Mouse (Mus musculus) activated CD4-positive, CD25-positive, alpha-beta regulatory T cell (primary cell): ENCODE data around the gene Olfr172. TPM values are rescaled to one million over a fixed set of nuclear protein-coding genes. Genes with fewer than 3 reads are reported as not detected.

Experiments used
- polyA plus RNA-seq, 2 experiments: library from polyadenylated mRNA; unstranded; fragments of 100-300 nt; shearing (Covaris generic); gene quantifications; one replicate each; pipeline ENCODE4 v1.2.1; 2017

Gene Olfr172
- polyA plus RNA-seq = not detected

GRCm38 (mm10) chr16:58763076-58763475 lies at the start of gene Olfr172:
Gene Olfr172 (minus strand): TSS chr16:58763176.

GRCm38 (mm10) chr16:58800168-58800567 lies 37.2 kb upstream of the Olfr172 start, which contains the start of gene Olfr173:
Gene Olfr173 (minus strand): TSS chr16:58800268.

GRCm38 (mm10) chr16:58727477-58728131 lies 35.4 kb downstream of the Olfr172 start, which contains the start of gene Cldnd1:
Gene Cldnd1 (plus strand): TSS chr16:58727910.

GRCm38 (mm10) chr16:58718666-58719120 lies 44.3 kb downstream of the Olfr172 start, which contains the start of gene Gpr15:
Gene Gpr15 (minus strand): TSS chr16:58719070.

Other genes starting within 250 kb of the Olfr172 start
- gene St3gal6, start 238.9 kb downstream of the Olfr172 start, polyA plus RNA-seq = 10 to 100 TPM in 1 of 2 experiments, 1 to 10 TPM in 1; 6.2 to 16.9 TPM
- not detected for gene Gm813, start 146.2 kb downstream of the Olfr172 start, polyA plus RNA-seq
- gene E330017A01Rik, start 124.4 kb downstream of the Olfr172 start, polyA plus RNA-seq = under 1 TPM; 0.19 to 0.26 TPM
- gene Cpox, start 92.9 kb downstream of the Olfr172 start, polyA plus RNA-seq = 10 to 100 TPM; 29.6 to 87.6 TPM
- 10 to 100 TPM in 1 of 2 experiments, 1 to 10 TPM in 1; 4.4 to 47.8 TPM for gene Gpr15, start 44.1 kb downstream of the Olfr172 start, polyA plus RNA-seq
- gene Cldnd1, start 35.3 kb downstream of the Olfr172 start, polyA plus RNA-seq = 100 to 1,000 TPM in 1 of 2 experiments, 10 to 100 TPM in 1; 81.2 to 182 TPM
- 1 to 10 TPM in 1 of 2 experiments, under 1 TPM in 1; 0.59 to 1.2 TPM for gene Olfr173, start 37.1 kb upstream of the Olfr172 start, polyA plus RNA-seq
- not detected for gene Olfr175-ps1, start 63.6 kb upstream of the Olfr172 start, polyA plus RNA-seq
- not detected for gene Olfr177, start 111.6 kb upstream of the Olfr172 start, polyA plus RNA-seq
- not detected for gene Olfr178, start 128.9 kb upstream of the Olfr172 start, polyA plus RNA-seq
- gene Olfr181, start 165.6 kb upstream of the Olfr172 start, polyA plus RNA-seq = under 1 TPM in 1 of 2 experiments, not detected in 1; 0.08 TPM
- not detected for gene Olfr180, start 166.2 kb upstream of the Olfr172 start, polyA plus RNA-seq
- gene Olfr183, start 232.2 kb upstream of the Olfr172 start, polyA plus RNA-seq = not detected